Mouse (Mus musculus): Measurements from ENCODE around the gene Cd4. TPM values are rescaled to one million over a fixed set of nuclear protein-coding genes. Genes with fewer than 3 reads are reported as not detected.
A peak's percentile ranks its signal among the peaks of the same experiment; 100 is the strongest.

The Cd4 gene
- total and polyA plus RNA-seq, 3 experiments: 0.26 to 1.6 (median 0.34) TPM

DNA sequence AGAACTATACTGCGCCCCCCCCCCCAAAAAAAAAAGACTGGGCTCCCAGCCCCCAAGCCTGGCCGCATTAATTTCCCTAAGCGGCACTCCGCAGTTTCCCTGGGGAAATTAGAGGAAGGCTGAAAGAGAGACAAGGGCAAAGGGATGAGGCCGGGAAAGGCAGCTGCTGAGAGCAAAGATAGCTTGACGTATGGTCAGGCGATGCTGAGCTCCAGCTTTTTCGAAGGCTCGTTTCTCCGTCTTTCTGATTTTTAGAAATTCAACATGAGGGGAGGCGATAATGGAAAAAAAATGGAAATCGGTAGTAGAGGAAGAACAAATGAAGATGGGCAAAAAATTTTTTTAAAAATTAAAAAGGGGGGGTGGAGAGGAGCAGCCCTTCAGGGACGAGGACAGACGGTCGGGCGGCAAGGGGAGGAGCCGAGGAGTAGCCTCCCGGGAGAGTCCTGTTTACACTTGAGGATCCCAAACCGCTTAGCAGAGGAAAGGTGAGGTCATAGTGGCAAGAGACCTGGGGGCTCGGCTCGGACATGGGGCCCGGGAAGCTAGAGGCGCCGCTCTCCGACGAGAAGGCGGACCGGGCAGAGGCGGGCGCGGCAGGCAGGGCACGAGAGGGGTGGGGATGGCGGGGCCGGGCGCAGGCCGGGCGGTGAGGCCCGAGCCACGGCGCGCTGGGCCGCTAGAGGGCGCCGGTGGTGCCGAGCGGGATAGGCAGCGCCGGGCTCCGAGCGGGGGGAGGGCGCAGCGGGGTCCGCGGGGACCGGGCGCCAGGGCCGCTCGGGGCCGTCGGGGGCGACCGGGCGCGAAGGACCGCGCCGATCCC lies 28.9 kb upstream of the Cd4 start:
- dilution Hi-C loops (cut with MboI; ENCODE audit: extremely low pct_ligation_motif_present, extremely low pct_unique_long_range_greater_than_20kb, low sequenced_read_pairs): no loop called here
- H3K4me1 ChIP-seq (ENCODE audit: control insufficient read depth in 1 of 2, insufficient read depth in 2 of 2): peaks cover 7 to 58% of the 10 kb centered on the region in 2 experiments

DNA sequence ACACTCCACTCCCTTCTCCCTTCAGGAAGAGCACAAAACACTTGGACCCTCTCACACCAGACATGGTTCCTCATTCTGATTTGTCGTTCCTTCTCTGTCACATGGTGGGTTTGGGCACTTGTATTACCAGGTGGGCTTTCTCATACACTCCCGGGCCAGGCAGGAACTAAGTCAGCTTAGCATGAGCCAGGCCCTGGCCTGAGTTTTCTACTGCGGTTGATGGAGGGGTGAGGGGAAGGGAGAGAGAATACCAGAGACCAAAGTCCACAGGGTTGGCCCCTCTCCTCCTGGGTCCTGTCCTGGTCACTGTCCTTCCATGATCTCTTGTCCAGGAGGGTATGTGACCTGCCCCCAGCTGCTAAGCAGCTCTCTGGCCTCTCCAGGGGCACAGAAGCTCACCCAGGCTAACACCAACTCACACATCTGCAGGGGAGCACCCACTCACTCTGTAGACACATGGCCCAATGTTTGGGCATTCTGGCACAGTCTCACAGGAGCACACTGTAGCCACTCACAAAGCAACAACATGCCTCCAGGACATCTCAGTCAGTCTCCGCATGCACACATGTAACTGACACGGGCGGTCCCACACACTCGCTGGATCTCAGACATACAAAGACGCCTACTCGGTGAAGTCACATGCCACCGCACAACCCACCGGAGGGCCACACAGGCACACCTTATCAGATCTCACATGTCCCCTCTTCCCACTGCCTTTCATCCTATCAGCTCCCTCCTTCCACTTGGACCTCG lies 28.1 kb upstream of the Cd4 start:
- no peak overlapping the region for H3K27ac ChIP-seq (ENCODE audit: insufficient read depth, low read depth)
- H3K4me2 ChIP-seq (ENCODE audit: insufficient read depth, low read depth, poor library complexity, severe bottlenecking): peak overlapping the region; percentile 48
- no peak for DNase-seq (ENCODE audit: extremely low read depth)
- in situ Hi-C loops (cut with MboI; ENCODE audit: low pct_ligation_motif_present, low pct_unique_long_range_greater_than_20kb, low sequenced_read_pairs): no loop called here
- H3K4me1 ChIP-seq (ENCODE audit: control insufficient read depth in 1 of 2, insufficient read depth in 2 of 2): peaks cover 7 to 56% of the 10 kb centered on the region in 2 experiments
- H3K79me2 ChIP-seq (replicated peaks; ENCODE audit: control insufficient read depth, extremely low read depth, insufficient read depth, poor library complexity, severe bottlenecking): no peaks in the 10 kb centered on the region
- dilution Hi-C loops (cut with MboI; ENCODE audit: extremely low pct_ligation_motif_present, extremely low pct_unique_long_range_greater_than_20kb, low sequenced_read_pairs): no loop called here
- TF ChIP-seq KAT2A (IDR thresholded peaks at IDR 0.05; ENCODE audit: insufficient replicate concordance, low read length) (no peak), TCF12 (IDR thresholded peaks at IDR 0.05; ENCODE audit: low read depth, low read length) (no peak), NELFE (IDR thresholded peaks at IDR 0.05; ENCODE audit: low read depth, low read length) (no peak), ELF1 (IDR thresholded peaks at IDR 0.05; ENCODE audit: low read depth, low read length) (no peak), CHD1 (IDR thresholded peaks at IDR 0.05; ENCODE audit: low read depth, low read length) (no peak)
- no peaks in the 10 kb centered on the region for H3K9me3 ChIP-seq (replicated peaks; ENCODE audit: low read length)
- H3K27me3 ChIP-seq (replicated peaks): peaks cover 10% of the 10 kb centered on the region
- peak overlapping the region in 2 of 3 experiments; percentile 17 to 66 for H3K4me3 ChIP-seq (replicated peaks in 1 of 3; ENCODE audit: low read depth in 2 of 3, low read length in 2 of 3, poor library complexity in 1 of 3)
- H3K9ac ChIP-seq (ENCODE audit: insufficient read depth, low read depth): no peak overlapping the region
- H3K36me3 ChIP-seq (replicated peaks in 1 of 2; ENCODE audit: control insufficient read depth in 1 of 2, insufficient read depth in 1 of 2, low read length in 1 of 2): peaks cover 0 to 11% of the 10 kb centered on the region in 2 experiments

More for the DNA sequence above, 28.9 kb upstream of the Cd4 start:
- Histone ChIP-seq H3K4me2 (ENCODE audit: insufficient read depth, low read depth, poor library complexity, severe bottlenecking) (peak overlapping the region; percentile 48), H3K27me3 (replicated peaks) (peaks cover 10% of the 10 kb centered on the region), H3K4me3 (replicated peaks in 1 of 3; ENCODE audit: low read depth in 2 of 3, low read length in 2 of 3, poor library complexity in 1 of 3) (peak overlapping the region; percentile 54 to 82 (median 66)), H3K9ac (ENCODE audit: insufficient read depth, low read depth) (peak overlapping the region; percentile 86), H3K79me2 (replicated peaks; ENCODE audit: control insufficient read depth, extremely low read depth, insufficient read depth, poor library complexity, severe bottlenecking) (no peaks in the 10 kb centered on the region), H3K36me3 (replicated peaks in 1 of 2; ENCODE audit: control insufficient read depth in 1 of 2, insufficient read depth in 1 of 2, low read length in 1 of 2) (peaks cover 0 to 11% of the 10 kb centered on the region in 2 experiments), H3K9me3 (replicated peaks; ENCODE audit: low read length) (no peaks in the 10 kb centered on the region), H3K27ac (ENCODE audit: insufficient read depth, low read depth) (no peak overlapping the region)
- TF ChIP-seq HCFC1 (IDR thresholded peaks at IDR 0.05; ENCODE audit: low read depth, low read length) (no peak), MAZ (IDR thresholded peaks at IDR 0.05; ENCODE audit: low read depth, low read length) (peak; percentile 51; the same call in 1 of the 2 replicates), CTCF (conservative IDR thresholded peaks at IDR 0.05 in 1 of 2, IDR thresholded peaks at IDR 0.05 in 1 of 2; ENCODE audit: low read depth in 2 of 2, low read length in 2 of 2) (peak in 1 of 2 experiments; percentile 75; a peak in 2 of 4 replicates), SMC3 (IDR thresholded peaks at IDR 0.05; ENCODE audit: low read depth, low read length) (peak; percentile 55), BHLHE40 (IDR thresholded peaks at IDR 0.05; ENCODE audit: low read depth, low read length) (peak; percentile 56), PAX5 (IDR thresholded peaks at IDR 0.05; ENCODE audit: low read length) (no peak), UBTF (IDR thresholded peaks at IDR 0.05; ENCODE audit: low read depth, low read length) (peak; percentile 94), TCF12 (IDR thresholded peaks at IDR 0.05; ENCODE audit: low read depth, low read length) (no peak), NRF1 (IDR thresholded peaks at IDR 0.05; ENCODE audit: low read depth, low read length) (no peak), SIN3A (IDR thresholded peaks at IDR 0.05; ENCODE audit: low read length) (peak; percentile 64), ZKSCAN1 (IDR thresholded peaks at IDR 0.05; ENCODE audit: borderline replicate concordance, low read depth, low read length) (no peak), ZNF384 (IDR thresholded peaks at IDR 0.05; ENCODE audit: low read depth, low read length) (no peak), MYC (IDR thresholded peaks at IDR 0.05; ENCODE audit: low read depth, low read length) (no peak), ETS1 (conservative IDR thresholded peaks at IDR 0.05; ENCODE audit: low read depth, low read length) (no peak), ELF1 (IDR thresholded peaks at IDR 0.05; ENCODE audit: low read depth, low read length) (no peak), CHD1 (IDR thresholded peaks at IDR 0.05; ENCODE audit: low read depth, low read length) (no peak)
- peak; percentile 66 for DNase-seq (ENCODE audit: extremely low read depth)
- in situ Hi-C loops (cut with MboI; ENCODE audit: low pct_ligation_motif_present, low pct_unique_long_range_greater_than_20kb, low sequenced_read_pairs): no loop called here
